In the genomic region with DNA sequence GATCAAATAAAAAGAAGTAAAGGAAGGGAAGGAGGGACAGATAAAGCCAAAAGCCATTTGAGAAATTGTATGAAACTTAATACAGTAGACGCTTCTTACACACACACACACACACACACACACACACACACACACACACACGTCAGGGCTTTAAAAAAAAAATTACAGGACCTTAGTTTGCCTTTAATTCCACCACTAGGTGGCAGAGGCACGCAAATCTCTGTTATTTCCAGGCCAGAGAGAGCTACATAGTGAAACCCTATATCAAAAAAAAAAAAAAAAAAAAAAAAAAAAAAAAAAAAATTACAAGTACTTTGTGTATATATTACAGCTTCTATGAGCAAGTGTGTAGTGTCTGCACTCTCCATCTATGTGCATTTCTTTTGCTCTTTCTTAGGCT, we compare ENCODE assay signal across 9 mouse cellular contexts.
DNase-seq lines count a peak whose midpoint lies in the region; ATAC-seq and TF ChIP-seq lines count a peak whose summit lies in the region.
"Had no signal": no experiment of that assay in that cellular context is flagged by ENCODE, and none has a peak within 500 bp of the region (broad histone marks: within the 10 kb centered on the region; RNA-seq: fewer than 3 reads in every experiment).

No protein-coding gene starts in this region.

- peak; percentile 55 for DNase-seq in testis, postnatal 10 days (ENCODE audit: low spot score)
- DNase-seq in testis, postnatal 14 days (ENCODE audit: low spot score): no peak
- peak; percentile 18 for DNase-seq in brain, embryonic 18.5 days (ENCODE audit: low read depth, low spot score)
- DNase-seq in fibroblast of lung, adult 2 months (ENCODE audit: low read depth): peak; percentile 64
- DNase-seq in hindbrain, postnatal 0 days (ENCODE audit: low spot score): peak; percentile 83
- peak; percentile 58 to 73 for DNase-seq in left cerebral cortex, postnatal 14 days (ENCODE audit: low spot score in 2 of 2)
- DNase-seq in telencephalon, adult 2 months (ENCODE audit: low read depth, low spot score): peak; percentile 60

- H3K27me3 ChIP-seq in hindbrain, postnatal 0 days (ENCODE audit: insufficient read depth, low read length): no peaks in the 10 kb centered on the region
- H3K27me3 ChIP-seq: embryonic facial prominence, embryonic 15.5 days had no signal

- H3K36me3 ChIP-seq in hindbrain, postnatal 0 days (ENCODE audit: insufficient read depth, low read length): no peaks in the 10 kb centered on the region
- H3K36me3 ChIP-seq: embryonic facial prominence, embryonic 15.5 days had no signal

- WGBS in hindbrain, postnatal 0 days: 17% methylated on average over 3 of the region's 3 CpGs

- no peak overlapping the region for H3K27ac ChIP-seq in hindbrain, postnatal 0 days
- H3K27ac ChIP-seq: embryonic facial prominence, embryonic 15.5 days had no signal

- peak; percentile 71 for TF ChIP-seq CTCF in hindbrain, postnatal 0 days (IDR thresholded peaks at IDR 0.05; ENCODE audit: low read depth)

- no peak overlapping the region for H3K4me3 ChIP-seq in hindbrain, postnatal 0 days (ENCODE audit: low read length)
- H3K4me3 ChIP-seq: embryonic facial prominence, embryonic 15.5 days had no signal

- ATAC-seq in hindbrain, postnatal 0 days: no peak
- peak; percentile 82 for ATAC-seq in monocyte, adult 5-6 weeks (replicated peaks; ENCODE audit: insufficient number of reproducible peaks, low FRiP score, low TSS enrichment, poor library complexity, severe bottlenecking)

- no peak overlapping the region for H3K9ac ChIP-seq in hindbrain, postnatal 0 days (replicated peaks; ENCODE audit: low read length)
- H3K9ac ChIP-seq: embryonic facial prominence, embryonic 15.5 days had no signal

- intact Hi-C loops in left cerebral cortex, postnatal 14 days (cut with DNase I): loop anchor here (5.0 kb wide), 1 partner anchor 61 kb away; the partner anchor contains the start of gene Kmt2c

- no peaks in the 10 kb centered on the region for H3K9me3 ChIP-seq in hindbrain, postnatal 0 days (ENCODE audit: low read length)
- H3K9me3 ChIP-seq: embryonic facial prominence, embryonic 15.5 days had no signal

- no peak overlapping the region for H3K4me2 ChIP-seq in hindbrain, postnatal 0 days (ENCODE audit: low read depth, low read length)
- H3K4me2 ChIP-seq: embryonic facial prominence, embryonic 15.5 days had no signal

- H3K4me1 ChIP-seq in hindbrain, postnatal 0 days (ENCODE audit: insufficient read depth, low read length): no peaks in the 10 kb centered on the region
- H3K4me1 ChIP-seq: embryonic facial prominence, embryonic 15.5 days had no signal
